Mouse (Mus musculus) limb, embryonic 13.5 days (tissue): ENCODE measurements around the gene Itpr1. TPM values are rescaled to one million over a fixed set of nuclear protein-coding genes. Genes with fewer than 3 reads are reported as not detected.
A peak's percentile ranks its signal among the peaks of the same experiment; 100 is the strongest.

ENCODE experiments used
- ATAC-seq: fragments of 200-750 bp; cut with Nextera tagmentation; 2 replicates; pipeline ENCODE4 v1.8.0; 2017; ENCODE audit warnings: low read depth, moderate number of reproducible peaks, moderate TSS enrichment; ENCODE audit not compliant: low FRiP score
- H3K27ac ChIP-seq: fragments of 300-500 bp; sonication (generic); 2 replicates; pipeline ENCODE4 v1.5.1; 2015; ENCODE audit warnings: inconsistent platforms, mild to moderate bottlenecking, moderate library complexity
- H3K27me3 ChIP-seq: fragments of 300-500 bp; sonication (generic); 2 replicates; pipeline ENCODE4 v1.6.1; 2015; ENCODE audit warnings: mild to moderate bottlenecking, inconsistent platforms
- H3K36me3 ChIP-seq: fragments of 300-500 bp; sonication (generic); 2 replicates; pipeline ENCODE4 v1.6.1; 2015; ENCODE audit warnings: inconsistent platforms, mild to moderate bottlenecking, moderate library complexity
- H3K4me1 ChIP-seq: fragments of 300-500 bp; sonication (generic); 2 replicates; pipeline ENCODE4 v1.6.1; 2015; ENCODE audit warnings: inconsistent platforms
- H3K4me2 ChIP-seq: fragments of 300-500 bp; sonication (generic); replicated peaks from 2 replicates; pipeline ENCODE4 v1.6.1; 2015; ENCODE audit warnings: inconsistent platforms, mild to moderate bottlenecking, moderate library complexity
- H3K4me3 ChIP-seq: fragments of 300-500 bp; sonication (generic); 2 replicates; pipeline ENCODE4 v1.5.1; 2015; ENCODE audit warnings: moderate library complexity, mild to moderate bottlenecking, inconsistent platforms
- H3K9ac ChIP-seq: fragments of 300-500 bp; sonication (generic); 2 replicates; pipeline ENCODE4 v1.6.1; 2015; ENCODE audit warnings: mild to moderate bottlenecking, inconsistent platforms
- H3K9me3 ChIP-seq: fragments of 300-500 bp; sonication (generic); 2 replicates; pipeline ENCODE4 v1.6.1; 2016; ENCODE audit warnings: inconsistent platforms
- WGBS: fragments of 180-500 bp; shearing (Covaris S2); methylation state at CpG from one replicate; pipeline ENCODE4 v1.1.7; 2015; 5-methylcytosine and 5-hydroxymethylcytosine counted together
- polyA plus RNA-seq: library from polyadenylated mRNA; unstranded; fragments of >200 nt; fragmentation: Nextera tagmentation; extraction: Ambion mirVana; gene quantifications from 2 replicates; pipeline ENCODE4 v1.2.1, GENCODE M21; 2015

Gene Itpr1
- polyA plus RNA-seq, 1 experiment from 2014 or later, result 10.8 TPM

DNA sequence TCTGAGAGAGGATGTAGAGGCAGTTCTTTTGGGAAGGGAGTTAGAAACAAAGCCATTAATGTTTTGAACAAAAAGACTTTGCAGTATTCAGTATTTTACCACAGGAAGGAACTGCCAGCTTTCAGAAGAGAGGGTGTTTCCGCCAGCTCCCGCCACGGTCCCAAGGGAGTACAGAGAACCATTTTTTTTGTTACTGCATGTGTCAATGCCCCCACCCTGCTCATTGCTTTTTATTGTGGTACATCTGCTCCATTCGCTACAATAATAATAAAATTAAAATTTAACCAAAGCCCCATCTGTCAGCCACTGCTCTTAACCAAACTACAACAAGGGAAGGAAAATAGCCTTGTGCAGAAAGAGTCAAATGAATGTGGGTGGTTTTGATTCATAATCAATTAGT, 20.3 kb upstream of the Itpr1 start:
- ATAC-seq, result no peak
- no peak overlapping the region for H3K4me2 ChIP-seq
- no peak overlapping the region for H3K27ac ChIP-seq
- no peaks in the 10 kb centered on the region for H3K4me1 ChIP-seq
- no peaks in the 10 kb centered on the region for H3K27me3 ChIP-seq
- WGBS, result 69% methylated on average over 4 of the region's 4 CpGs
- H3K4me3 ChIP-seq, result no peak overlapping the region
- H3K9ac ChIP-seq, result no peak overlapping the region
- no peaks in the 10 kb centered on the region for H3K36me3 ChIP-seq
- H3K9me3 ChIP-seq, result no peaks in the 10 kb centered on the region

- H3K4me1 ChIP-seq, result no peaks in the 10 kb centered on the region
- H3K9ac ChIP-seq, result no peak overlapping the region
- H3K4me3 ChIP-seq, result no peak overlapping the region
- no peak overlapping the region for H3K27ac ChIP-seq
- 81% methylated on average over 7 of the region's 7 CpGs for WGBS
- no peaks in the 10 kb centered on the region for H3K27me3 ChIP-seq
- no peak overlapping the region for H3K4me2 ChIP-seq
- H3K9me3 ChIP-seq, result no peaks in the 10 kb centered on the region; the same call in 1 of the 2 replicates
- no peaks in the 10 kb centered on the region for H3K36me3 ChIP-seq
- no peak for ATAC-seq
Measured at GRCm38 (mm10) chr6:108196665-108197064, 16.2 kb upstream of the Itpr1 start.

- H3K9ac ChIP-seq, result no peak overlapping the region
- H3K27me3 ChIP-seq, result no peaks in the 10 kb centered on the region
- ATAC-seq, result no peak
- no peak overlapping the region for H3K4me2 ChIP-seq
- no peaks in the 10 kb centered on the region for H3K36me3 ChIP-seq
- WGBS, result 31% methylated on average over 4 of the region's 4 CpGs
- no peaks in the 10 kb centered on the region for H3K4me1 ChIP-seq
- no peak overlapping the region for H3K27ac ChIP-seq
- no peaks in the 10 kb centered on the region; the same call in 1 of the 2 replicates for H3K9me3 ChIP-seq
- no peak overlapping the region for H3K4me3 ChIP-seq
Measured at GRCm38 (mm10) chr6:108197117-108197516, 15.8 kb upstream of the Itpr1 start.

DNA sequence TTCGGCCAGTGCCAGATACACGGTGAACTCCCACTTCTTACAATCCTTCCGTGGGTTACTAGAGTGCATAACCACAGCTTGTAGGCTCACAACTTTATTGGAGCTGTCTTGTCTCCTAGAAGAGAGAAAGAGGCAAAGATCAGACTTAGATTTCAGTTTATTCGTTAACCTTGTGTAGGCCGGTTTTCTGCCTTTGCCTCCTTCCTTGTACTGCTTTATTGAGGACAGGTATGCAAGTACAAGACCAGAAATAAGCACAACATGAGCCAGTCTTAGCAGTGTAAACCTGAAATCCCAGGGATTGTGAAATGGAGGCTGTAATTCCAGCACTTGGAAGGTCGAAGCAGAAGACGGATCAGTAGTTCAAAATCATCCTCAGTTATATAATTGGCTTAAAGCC, 14.6 kb upstream of the Itpr1 start:
- Histone ChIP-seq H3K4me2 (no peak overlapping the region), H3K27me3 (no peaks in the 10 kb centered on the region), H3K4me3 (no peak overlapping the region), H3K36me3 (no peaks in the 10 kb centered on the region), H3K27ac (no peak overlapping the region), H3K4me1 (no peaks in the 10 kb centered on the region), H3K9me3 (no peaks in the 10 kb centered on the region; the same call in 1 of the 2 replicates), H3K9ac (no peak overlapping the region)
- ATAC-seq, result no peak
- 86% methylated on average over 7 of the region's 7 CpGs for WGBS

- no peaks in the 10 kb centered on the region; the same call in 1 of the 2 replicates for H3K9me3 ChIP-seq
- 65% methylated on average over 2 of the region's 2 CpGs for WGBS
- H3K4me3 ChIP-seq, result no peak overlapping the region
- no peaks in the 10 kb centered on the region for H3K36me3 ChIP-seq
- no peaks in the 10 kb centered on the region for H3K27me3 ChIP-seq
- no peaks in the 10 kb centered on the region for H3K4me1 ChIP-seq
- H3K4me2 ChIP-seq, result no peak overlapping the region
- no peak overlapping the region for H3K9ac ChIP-seq
- H3K27ac ChIP-seq, result no peak overlapping the region
- no peak for ATAC-seq
Measured at GRCm38 (mm10) chr6:108204322-108204721, 8.6 kb upstream of the Itpr1 start.

DNA sequence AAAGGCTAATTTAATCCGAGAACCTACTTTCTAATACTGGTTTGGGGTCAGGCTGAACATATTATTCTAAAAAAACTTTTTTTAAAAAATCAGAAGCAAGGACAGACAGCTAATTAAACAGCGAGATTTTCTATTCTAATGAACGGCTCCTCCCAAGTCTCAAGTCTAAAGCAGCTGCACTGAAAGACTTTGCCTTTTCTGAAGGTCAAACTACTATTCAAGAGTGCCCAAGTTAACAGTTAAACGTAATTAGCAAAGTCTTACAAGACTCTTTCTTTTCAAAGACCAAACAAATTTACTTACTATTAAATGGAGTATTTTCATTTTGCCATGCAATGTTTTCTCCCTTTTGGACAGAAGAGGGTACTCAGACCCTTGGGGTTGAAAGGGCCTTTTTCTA, 6.8 kb upstream of the Itpr1 start:
- peaks cover under 1% of the 10 kb centered on the region; the same call in 1 of the 2 replicates for H3K4me1 ChIP-seq
- 78% methylated on average over 4 of the region's 4 CpGs for WGBS
- H3K9me3 ChIP-seq, result no peaks in the 10 kb centered on the region
- H3K36me3 ChIP-seq, result no peaks in the 10 kb centered on the region
- H3K4me3 ChIP-seq, result no peak overlapping the region
- no peaks in the 10 kb centered on the region for H3K27me3 ChIP-seq
- no peak overlapping the region for H3K9ac ChIP-seq
- no peak for ATAC-seq
- no peak overlapping the region for H3K27ac ChIP-seq
- H3K4me2 ChIP-seq, result no peak overlapping the region

- Histone ChIP-seq H3K36me3 (no peaks in the 10 kb centered on the region), H3K4me1 (peaks cover 9% of the 10 kb centered on the region), H3K9me3 (no peaks in the 10 kb centered on the region), H3K9ac (no peak overlapping the region), H3K27ac (no peak overlapping the region), H3K27me3 (no peaks in the 10 kb centered on the region), H3K4me2 (no peak overlapping the region), H3K4me3 (no peak overlapping the region)
- 78% methylated on average over 5 of the region's 5 CpGs for WGBS
- ATAC-seq, result no peak
Measured at GRCm38 (mm10) chr6:108206914-108207566, 5.9 kb upstream of the Itpr1 start.

GRCm38 (mm10) chr6:108211896-108212880, 708 bp upstream of the Itpr1 start:
- ATAC-seq, result peak; percentile 17
- peak overlapping the region; percentile 77 for H3K4me3 ChIP-seq
- peaks cover 23% of the 10 kb centered on the region for H3K4me1 ChIP-seq
- peak overlapping the region; percentile 82 for H3K4me2 ChIP-seq
- WGBS, result 5% methylated on average over 36 of the region's 36 CpGs
- H3K9ac ChIP-seq, result peak overlapping the region; percentile 65
- peak overlapping the region; percentile 61 for H3K27ac ChIP-seq
- H3K9me3 ChIP-seq, result no peaks in the 10 kb centered on the region
- H3K36me3 ChIP-seq, result no peaks in the 10 kb centered on the region
- H3K27me3 ChIP-seq, result no peaks in the 10 kb centered on the region

DNA sequence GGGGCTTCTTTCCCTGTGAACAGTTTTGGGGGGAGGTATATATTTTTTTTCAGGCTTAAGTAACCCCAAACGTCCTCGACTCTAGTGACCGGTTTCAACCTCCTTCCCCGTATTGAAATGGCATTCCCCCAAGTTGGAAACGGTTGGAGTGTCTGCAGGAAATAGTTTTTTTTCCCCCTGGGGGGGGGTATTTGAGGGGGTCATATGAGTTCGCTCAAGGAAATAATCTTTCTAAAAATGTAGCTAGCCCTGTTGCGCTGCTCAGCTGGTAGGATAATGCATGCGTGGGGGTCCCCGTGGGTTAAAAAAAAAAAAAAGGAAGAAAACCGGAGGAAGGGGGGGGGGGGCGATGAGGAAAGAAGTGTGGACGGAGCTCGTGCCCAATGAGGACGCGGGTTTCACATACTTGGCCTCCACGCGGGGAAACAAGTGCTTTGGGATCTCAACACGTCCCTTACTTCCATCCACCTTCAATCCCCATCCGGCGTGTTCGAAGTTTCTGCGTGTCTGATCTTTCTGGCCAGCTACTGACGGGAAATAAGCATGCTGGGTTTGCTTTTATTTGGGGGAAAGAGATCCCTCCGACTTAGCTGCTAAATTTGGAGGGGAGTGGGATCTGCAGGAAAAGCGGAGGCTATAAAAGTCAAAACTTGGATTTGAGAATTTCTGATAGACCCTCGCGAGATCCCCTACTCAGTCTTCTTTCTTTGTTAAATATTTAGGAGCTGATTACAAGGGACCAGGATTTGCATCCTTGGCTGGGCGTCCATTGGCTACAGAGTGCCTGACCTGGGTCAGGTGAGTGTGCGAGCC, 791 bp downstream of the Itpr1 start:
- H3K4me2 ChIP-seq, result peak overlapping the region; percentile 82
- H3K27me3 ChIP-seq, result no peaks in the 10 kb centered on the region
- no peak; the same call in 1 of the 2 replicates for ATAC-seq
- peak overlapping the region; percentile 77 for H3K4me3 ChIP-seq
- H3K27ac ChIP-seq, result peak overlapping the region; percentile 55; the same call in 1 of the 2 replicates
- H3K9ac ChIP-seq, result peak overlapping the region; percentile 76
- under 1% methylated on average over 28 of the region's 29 CpGs for WGBS
- no peaks in the 10 kb centered on the region for H3K9me3 ChIP-seq
- peaks cover 23% of the 10 kb centered on the region for H3K4me1 ChIP-seq
- H3K36me3 ChIP-seq, result no peaks in the 10 kb centered on the region

DNA sequence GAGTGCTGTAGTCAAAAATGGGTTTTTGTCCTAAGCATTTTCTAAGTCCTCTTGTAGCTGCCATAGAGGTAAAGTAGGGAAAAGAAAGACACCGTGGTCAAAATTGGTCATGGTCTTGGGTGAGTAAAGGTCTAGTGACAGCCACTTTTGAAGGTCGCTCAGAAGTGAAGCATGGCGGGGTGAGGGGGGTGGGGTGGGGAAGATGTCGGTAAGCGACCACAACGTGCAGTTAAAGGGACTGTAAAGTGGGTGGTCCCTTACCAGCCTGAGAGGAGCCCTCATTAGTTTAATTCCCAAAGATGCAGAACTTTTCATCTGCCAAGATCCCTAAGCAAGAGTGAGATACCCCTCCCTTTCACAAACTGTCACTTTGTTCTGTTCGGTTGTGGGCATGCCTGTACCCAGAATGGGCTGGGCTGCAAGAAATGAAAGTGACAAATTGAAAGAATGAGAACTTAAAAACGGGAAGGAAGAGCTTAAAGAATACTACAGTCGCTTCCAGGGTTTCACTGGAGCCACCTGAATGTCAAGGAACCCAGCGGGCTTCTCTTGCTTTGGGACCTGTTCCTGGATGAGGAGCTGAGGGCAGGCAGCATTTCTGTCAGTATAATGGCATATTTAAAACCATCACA, 1.5 kb downstream of the Itpr1 start:
- Histone ChIP-seq H3K27ac (no peak overlapping the region), H3K4me3 (peak overlapping the region; percentile 77), H3K4me1 (peaks cover 23% of the 10 kb centered on the region), H3K9ac (peak overlapping the region; percentile 76), H3K4me2 (peak overlapping the region; percentile 82), H3K27me3 (no peaks in the 10 kb centered on the region), H3K9me3 (no peaks in the 10 kb centered on the region), H3K36me3 (no peaks in the 10 kb centered on the region)
- ATAC-seq, result no peak
- 11% methylated on average over 10 of the region's 10 CpGs for WGBS

DNA sequence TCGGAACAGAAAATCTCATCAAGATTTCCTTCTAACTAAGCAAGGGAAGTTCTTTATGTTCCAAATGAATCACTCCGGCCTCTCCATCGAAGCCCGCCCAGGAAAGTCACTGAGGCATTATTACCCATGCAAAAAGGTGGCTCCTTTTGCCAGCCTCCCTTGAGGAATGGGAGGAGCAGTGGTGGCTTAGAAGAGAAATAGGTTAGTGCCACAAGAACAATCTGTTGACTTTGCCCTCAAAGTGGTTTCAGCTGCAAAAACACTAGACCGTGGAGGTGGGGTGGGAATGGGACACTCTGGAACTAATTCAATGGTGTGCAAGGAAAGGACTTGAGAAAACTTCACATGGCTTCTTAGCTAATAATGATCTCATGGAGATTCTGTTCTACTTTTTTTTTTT, 3.2 kb downstream of the Itpr1 start:
- Histone ChIP-seq H3K4me1 (peaks cover 23% of the 10 kb centered on the region), H3K36me3 (no peaks in the 10 kb centered on the region), H3K9me3 (no peaks in the 10 kb centered on the region), H3K4me3 (no peak overlapping the region), H3K27me3 (no peaks in the 10 kb centered on the region), H3K9ac (no peak overlapping the region), H3K27ac (no peak overlapping the region), H3K4me2 (no peak overlapping the region)
- 82% methylated on average over 5 of the region's 5 CpGs for WGBS
- ATAC-seq, result no peak
